Mouse (Mus musculus): Measurements from ENCODE around the gene Zfp704. TPM values are rescaled to one million over a fixed set of nuclear protein-coding genes. Genes with fewer than 3 reads are reported as not detected.

Zfp704 gene
- total RNA-seq, 2 experiments from 2014 or later: 4.4 to 7.0 TPM

GRCm38 (mm10) chr3:9520051-9520727 lies 89.7 kb downstream of the Zfp704 start:
- no peak for TF ChIP-seq CTCF (IDR thresholded peaks at IDR 0.05)
- Histone ChIP-seq H3K27ac (peak overlapping the region; percentile 9; the same call in 1 of the 2 replicates), H3K4me3 (peak overlapping the region; percentile 38)
- intact Hi-C loops (cut with DNase I): loop anchor here (5.0 kb wide), 1 partner anchor 87 kb away; no protein-coding TSS in a partner anchor
- DNase-seq: peak; percentile 63

GRCm38 (mm10) chr3:9519491-9519890 lies 90.4 kb downstream of the Zfp704 start:
- intact Hi-C loops (cut with DNase I): no loop called here

GRCm38 (mm10) chr3:9518936-9519335 lies 90.9 kb downstream of the Zfp704 start:
- H3K4me3 ChIP-seq: no peak overlapping the region
- no peak for DNase-seq
- intact Hi-C loops (cut with DNase I): no loop called here
- H3K27ac ChIP-seq: no peak overlapping the region
- no peak for TF ChIP-seq CTCF (IDR thresholded peaks at IDR 0.05)

More at GRCm38 (mm10) chr3:9519491-9519890, 90.4 kb downstream of the Zfp704 start:
- DNase-seq: no peak
- TF ChIP-seq CTCF (IDR thresholded peaks at IDR 0.05): no peak
- H3K4me3 ChIP-seq: no peak overlapping the region
- no peak overlapping the region for H3K27ac ChIP-seq

GRCm38 (mm10) chr3:9516119-9516855 lies 93.6 kb downstream of the Zfp704 start:
- TF ChIP-seq CTCF (IDR thresholded peaks at IDR 0.05): no peak
- DNase-seq: no peak
- Histone ChIP-seq H3K4me3 (no peak overlapping the region), H3K27ac (no peak overlapping the region)
- intact Hi-C loops (cut with DNase I): no loop called here

- DNase-seq: no peak
- Histone ChIP-seq H3K4me3 (no peak overlapping the region), H3K27ac (no peak overlapping the region)
- TF ChIP-seq CTCF (IDR thresholded peaks at IDR 0.05): no peak
- intact Hi-C loops (cut with DNase I): no loop called here
Measured at GRCm38 (mm10) chr3:9515527-9515926, 94.4 kb downstream of the Zfp704 start.

GRCm38 (mm10) chr3:9513703-9514110 lies 96.2 kb downstream of the Zfp704 start:
- intact Hi-C loops (cut with DNase I): no loop called here
- H3K27ac ChIP-seq: peak overlapping the region; percentile 25
- no peak for TF ChIP-seq CTCF (IDR thresholded peaks at IDR 0.05)

GRCm38 (mm10) chr3:9512199-9512598 lies 97.7 kb downstream of the Zfp704 start:
- Histone ChIP-seq H3K27ac (no peak overlapping the region), H3K4me3 (no peak overlapping the region)
- intact Hi-C loops (cut with DNase I): no loop called here
- no peak for DNase-seq
- no peak for TF ChIP-seq CTCF (IDR thresholded peaks at IDR 0.05)

More at GRCm38 (mm10) chr3:9513703-9514110, 96.2 kb downstream of the Zfp704 start:
- peak; percentile 26 for DNase-seq
- no peak overlapping the region for H3K4me3 ChIP-seq

- no peak for TF ChIP-seq CTCF (IDR thresholded peaks at IDR 0.05)
- DNase-seq: no peak
- Histone ChIP-seq H3K27ac (no peak overlapping the region), H3K4me3 (no peak overlapping the region)
- intact Hi-C loops (cut with DNase I): loop anchor here (10.0 kb wide), 1 partner anchor 199 kb away; no protein-coding TSS in a partner anchor
Measured at GRCm38 (mm10) chr3:9505692-9506211, 104.1 kb downstream of the Zfp704 start.

GRCm38 (mm10) chr3:9504371-9504770 lies 105.5 kb downstream of the Zfp704 start:
- intact Hi-C loops (cut with DNase I): loop anchor here (10.0 kb wide), 1 partner anchor 200 kb away; no protein-coding TSS in a partner anchor
- no peak overlapping the region for H3K27ac ChIP-seq
- DNase-seq: no peak
- H3K4me3 ChIP-seq: no peak overlapping the region
- TF ChIP-seq CTCF (IDR thresholded peaks at IDR 0.05): no peak

- TF ChIP-seq CTCF (IDR thresholded peaks at IDR 0.05): no peak
- intact Hi-C loops (cut with DNase I): loop anchor here (10.0 kb wide), 1 partner anchor 204 kb away; no protein-coding TSS in a partner anchor
- DNase-seq: peak; percentile 93
- Histone ChIP-seq H3K4me3 (peak overlapping the region; percentile 23), H3K27ac (peak overlapping the region; percentile 65)
Measured at GRCm38 (mm10) chr3:9500725-9501124, 109.2 kb downstream of the Zfp704 start.

GRCm38 (mm10) chr3:9499994-9500553 lies 109.8 kb downstream of the Zfp704 start:
- Histone ChIP-seq H3K4me3 (no peak overlapping the region; the same call in 1 of the 2 replicates), H3K27ac (peak overlapping the region; percentile 70)
- TF ChIP-seq CTCF (IDR thresholded peaks at IDR 0.05): no peak
- no peak for DNase-seq
- intact Hi-C loops (cut with DNase I): loop anchor here (10.0 kb wide), 1 partner anchor 205 kb away; no protein-coding TSS in a partner anchor

- Histone ChIP-seq H3K4me3 (peak overlapping the region; percentile 9; the same call in 1 of the 2 replicates), H3K27ac (peak overlapping the region; percentile 70)
- intact Hi-C loops (cut with DNase I): no loop called here
- no peak for DNase-seq
- TF ChIP-seq CTCF (IDR thresholded peaks at IDR 0.05): no peak
Measured at GRCm38 (mm10) chr3:9499489-9499888, 110.4 kb downstream of the Zfp704 start.
